Mouse (Mus musculus): ENCODE measurements around the gene Gm20806. TPM values are rescaled to one million over a fixed set of nuclear protein-coding genes. Genes with fewer than 3 reads are reported as not detected.
"Not testable (repeated sequence)": the region's sequence is repeated elsewhere in the genome, so short reads cannot be mapped to it uniquely, and the experiment has no call there.

The Gm20806 gene
- total RNA-seq (2021), result not detected
- long read RNA-seq, experiment 1, result 0 reads
- long read RNA-seq, experiment 2, result 0 reads

GRCm38 (mm10) chrY:78837956-78838355 is at the start of gene Gm20806:
Gm20806 (minus strand) TSS chrY:78838056.
- DNase-seq, result not testable (repeated sequence)
